Mouse (Mus musculus): ENCODE data around the gene Ppia. TPM values are rescaled to one million over a fixed set of nuclear protein-coding genes. Genes with fewer than 3 reads are reported as not detected.
"Not testable (repeated sequence)": the region's sequence is repeated elsewhere in the genome, so short reads cannot be mapped to it uniquely, and the experiment has no call there.

The Ppia gene
- polyA plus RNA-seq, 1 experiment from 2014 or later: 6,203 TPM

- Histone ChIP-seq H3K27me3 (ENCODE audit: control insufficient read depth, insufficient read depth, low read length) (no peaks in the 10 kb centered on the region), H3K9ac (replicated peaks; ENCODE audit: low read length) (no peak overlapping the region), H3K4me1 (ENCODE audit: control insufficient read depth, insufficient read depth, low read length) (no peaks in the 10 kb centered on the region), H3K4me3 (ENCODE audit: low read depth, low read length) (no peak overlapping the region), H3K27ac (replicated peaks; ENCODE audit: low read depth, low read length) (no peak overlapping the region), H3K4me2 (ENCODE audit: low read depth, low read length) (no peak overlapping the region), H3K36me3 (replicated peaks; ENCODE audit: control insufficient read depth, insufficient read depth, low read depth, low read length) (no peaks in the 10 kb centered on the region), H3K9me3 (replicated peaks; ENCODE audit: control insufficient read depth, low read length) (no peaks in the 10 kb centered on the region)
- ATAC-seq (replicated peaks; ENCODE audit: insufficient number of reproducible peaks, low FRiP score, low TSS enrichment, low read depth) (no peak), DNase-seq (ENCODE audit: low spot score) (no peak)
- WGBS: 92% methylated on average over 4 of the region's 4 CpGs
Measured at GRCm38 (mm10) chr11:6447493-6447892, 32.2 kb downstream of the Ppia start.

- not testable (repeated sequence) for H3K4me3 ChIP-seq (ENCODE audit: low read depth, low read length); H3K27me3 ChIP-seq (ENCODE audit: control insufficient read depth, insufficient read depth, low read length); H3K9me3 ChIP-seq (replicated peaks; ENCODE audit: control insufficient read depth, low read length); DNase-seq (ENCODE audit: low spot score); H3K4me2 ChIP-seq (ENCODE audit: low read depth, low read length); H3K36me3 ChIP-seq (replicated peaks; ENCODE audit: control insufficient read depth, insufficient read depth, low read depth, low read length); H3K27ac ChIP-seq (replicated peaks; ENCODE audit: low read depth, low read length); H3K4me1 ChIP-seq (ENCODE audit: control insufficient read depth, insufficient read depth, low read length); H3K9ac ChIP-seq (replicated peaks; ENCODE audit: low read length); ATAC-seq (replicated peaks; ENCODE audit: insufficient number of reproducible peaks, low FRiP score, low TSS enrichment, low read depth)
- 92% methylated on average over 5 of the region's 5 CpGs for whole genome bisulfite sequencing
Measured at GRCm38 (mm10) chr11:6448155-6448554, 32.9 kb downstream of the Ppia start.

GRCm38 (mm10) chr11:6456083-6456482 is 40.8 kb downstream of the Ppia start:
- 79% methylated on average over 6 of the region's 6 CpGs for WGBS
- H3K27me3 ChIP-seq (ENCODE audit: control insufficient read depth, insufficient read depth, low read length): no peaks in the 10 kb centered on the region
- no peaks in the 10 kb centered on the region for H3K9me3 ChIP-seq (replicated peaks; ENCODE audit: control insufficient read depth, low read length)
- no peaks in the 10 kb centered on the region for H3K4me1 ChIP-seq (ENCODE audit: control insufficient read depth, insufficient read depth, low read length)
- no peaks in the 10 kb centered on the region for H3K36me3 ChIP-seq (replicated peaks; ENCODE audit: control insufficient read depth, insufficient read depth, low read depth, low read length)
- H3K4me2 ChIP-seq (ENCODE audit: low read depth, low read length): no peak overlapping the region
- H3K9ac ChIP-seq (replicated peaks; ENCODE audit: low read length): no peak overlapping the region
- H3K27ac ChIP-seq (replicated peaks; ENCODE audit: low read depth, low read length): no peak overlapping the region
- no peak for ATAC-seq (replicated peaks; ENCODE audit: insufficient number of reproducible peaks, low FRiP score, low TSS enrichment, low read depth)
- H3K4me3 ChIP-seq (ENCODE audit: low read depth, low read length): no peak overlapping the region
- no peak for DNase-seq (ENCODE audit: low spot score)

- 91% methylated on average over 6 of the region's 6 CpGs for WGBS
- H3K36me3 ChIP-seq (replicated peaks; ENCODE audit: control insufficient read depth, insufficient read depth, low read depth, low read length): no peaks in the 10 kb centered on the region; the same call in 1 of the 2 replicates
- H3K9me3 ChIP-seq (replicated peaks; ENCODE audit: control insufficient read depth, low read length): no peaks in the 10 kb centered on the region
- H3K9ac ChIP-seq (replicated peaks; ENCODE audit: low read length): no peak overlapping the region
- no peak overlapping the region for H3K27ac ChIP-seq (replicated peaks; ENCODE audit: low read depth, low read length)
- no peaks in the 10 kb centered on the region for H3K27me3 ChIP-seq (ENCODE audit: control insufficient read depth, insufficient read depth, low read length)
- no peaks in the 10 kb centered on the region for H3K4me1 ChIP-seq (ENCODE audit: control insufficient read depth, insufficient read depth, low read length)
- H3K4me2 ChIP-seq (ENCODE audit: low read depth, low read length): no peak overlapping the region
- no peak overlapping the region for H3K4me3 ChIP-seq (ENCODE audit: low read depth, low read length)
- DNase-seq (ENCODE audit: low spot score) (no peak), ATAC-seq (replicated peaks; ENCODE audit: insufficient number of reproducible peaks, low FRiP score, low TSS enrichment, low read depth) (no peak)
Measured at GRCm38 (mm10) chr11:6463159-6463837, 48.1 kb downstream of the Ppia start.

- no peak overlapping the region for H3K9ac ChIP-seq (replicated peaks; ENCODE audit: low read length)
- H3K36me3 ChIP-seq (replicated peaks; ENCODE audit: control insufficient read depth, insufficient read depth, low read depth, low read length): no peaks in the 10 kb centered on the region; the same call in 1 of the 2 replicates
- H3K4me3 ChIP-seq (ENCODE audit: low read depth, low read length): no peak overlapping the region
- no peaks in the 10 kb centered on the region for H3K9me3 ChIP-seq (replicated peaks; ENCODE audit: control insufficient read depth, low read length)
- WGBS: 36% methylated on average over 4 of the region's 4 CpGs
- no peaks in the 10 kb centered on the region for H3K27me3 ChIP-seq (ENCODE audit: control insufficient read depth, insufficient read depth, low read length)
- ATAC-seq (replicated peaks; ENCODE audit: insufficient number of reproducible peaks, low FRiP score, low TSS enrichment, low read depth) (no peak; the same call in 1 of the 2 replicates), DNase-seq (ENCODE audit: low spot score) (peak; percentile 90)
- no peaks in the 10 kb centered on the region for H3K4me1 ChIP-seq (ENCODE audit: control insufficient read depth, insufficient read depth, low read length)
- H3K4me2 ChIP-seq (ENCODE audit: low read depth, low read length): no peak overlapping the region
- H3K27ac ChIP-seq (replicated peaks; ENCODE audit: low read depth, low read length): no peak overlapping the region
Measured at GRCm38 (mm10) chr11:6465122-6465521, 49.9 kb downstream of the Ppia start.

GRCm38 (mm10) chr11:6468541-6468940 is 53.3 kb downstream of the Ppia start:
- Histone ChIP-seq H3K9me3 (replicated peaks; ENCODE audit: control insufficient read depth, low read length) (no peaks in the 10 kb centered on the region), H3K27ac (replicated peaks; ENCODE audit: low read depth, low read length) (no peak overlapping the region), H3K4me3 (ENCODE audit: low read depth, low read length) (no peak overlapping the region), H3K4me2 (ENCODE audit: low read depth, low read length) (no peak overlapping the region), H3K9ac (replicated peaks; ENCODE audit: low read length) (no peak overlapping the region), H3K36me3 (replicated peaks; ENCODE audit: control insufficient read depth, insufficient read depth, low read depth, low read length) (no peaks in the 10 kb centered on the region; the same call in 1 of the 2 replicates), H3K27me3 (ENCODE audit: control insufficient read depth, insufficient read depth, low read length) (no peaks in the 10 kb centered on the region), H3K4me1 (ENCODE audit: control insufficient read depth, insufficient read depth, low read length) (no peaks in the 10 kb centered on the region)
- DNase-seq (ENCODE audit: low spot score): no peak
- 90% methylated on average over 2 of the region's 2 CpGs for WGBS
- no peak for ATAC-seq (replicated peaks; ENCODE audit: insufficient number of reproducible peaks, low FRiP score, low TSS enrichment, low read depth)

Small RNA genes lying within 50 kb of the gene (microRNA-seq; reads per million reads assigned to microRNA genes)
- not detected for gene Mir7651 (ENCODE audit: borderline number of aligned reads)

Other genes starting within 250 kb of the Ppia start
- gene A730071L15Rik, start 215.4 kb upstream of the Ppia start, polyA plus RNA-seq (2014; fragmentation: Nextera tagmentation; extraction: Ambion mirVana): 0.36 and 0.61 TPM in 2 replicates
- gene Nudcd3, start 215.0 kb upstream of the Ppia start, polyA plus RNA-seq (2014; fragmentation: Nextera tagmentation; extraction: Ambion mirVana): 41.7 and 43.0 TPM in 2 replicates
- gene Npc1l1, start 185.3 kb upstream of the Ppia start, polyA plus RNA-seq (2014; fragmentation: Nextera tagmentation; extraction: Ambion mirVana): not detected in 2 replicates
- 109 and 112 TPM in 2 replicates for gene Ddx56, start 147.7 kb upstream of the Ppia start, polyA plus RNA-seq (2014; fragmentation: Nextera tagmentation; extraction: Ambion mirVana)
- gene Tmed4, start 140.6 kb upstream of the Ppia start, polyA plus RNA-seq (2014; fragmentation: Nextera tagmentation; extraction: Ambion mirVana): 131 and 135 TPM in 2 replicates
- gene Ogdh, start 123.8 kb upstream of the Ppia start, polyA plus RNA-seq (2014; fragmentation: Nextera tagmentation; extraction: Ambion mirVana): 75.3 and 82.5 TPM in 2 replicates
- gene Zmiz2, start 26.4 kb upstream of the Ppia start, polyA plus RNA-seq (2014; fragmentation: Nextera tagmentation; extraction: Ambion mirVana): 9.0 and 9.6 TPM in 2 replicates
- 853 and 854 TPM in 2 replicates for gene H2afv, start 29.0 kb downstream of the Ppia start, polyA plus RNA-seq (2014; fragmentation: Nextera tagmentation; extraction: Ambion mirVana)
- gene Purb, start 60.5 kb downstream of the Ppia start, polyA plus RNA-seq (2014; fragmentation: Nextera tagmentation; extraction: Ambion mirVana): 14.8 and 15.8 TPM in 2 replicates
- 0.29 and 0.67 TPM in 2 replicates for gene Myo1g, start 105.5 kb downstream of the Ppia start, polyA plus RNA-seq (2014; fragmentation: Nextera tagmentation; extraction: Ambion mirVana)
- gene Ccm2, start 131.4 kb downstream of the Ppia start, polyA plus RNA-seq (2014; fragmentation: Nextera tagmentation; extraction: Ambion mirVana): 81.6 and 90.7 TPM in 2 replicates
- 9.2 and 9.9 TPM in 2 replicates for gene Nacad, start 190.6 kb downstream of the Ppia start, polyA plus RNA-seq (2014; fragmentation: Nextera tagmentation; extraction: Ambion mirVana)
- gene Tbrg4, start 210.6 kb downstream of the Ppia start, polyA plus RNA-seq (2014; fragmentation: Nextera tagmentation; extraction: Ambion mirVana): 33.0 and 33.5 TPM in 2 replicates
- not detected in 2 replicates for gene Wap, start 223.2 kb downstream of the Ppia start, polyA plus RNA-seq (2014; fragmentation: Nextera tagmentation; extraction: Ambion mirVana)
- 4.9 and 5.6 TPM in 2 replicates for gene Ramp3, start 243.1 kb downstream of the Ppia start, polyA plus RNA-seq (2014; fragmentation: Nextera tagmentation; extraction: Ambion mirVana)

All from embryonic facial prominence, embryonic 11.5 days (tissue).